Mouse (Mus musculus) lung, embryonic 16.5 days (tissue): ENCODE data around the gene Bphl. TPM values are rescaled to one million over a fixed set of nuclear protein-coding genes. Genes with fewer than 3 reads are reported as not detected.
"Not testable (repeated sequence)": the region's sequence is repeated elsewhere in the genome, so short reads cannot be mapped to it uniquely, and the experiment has no call there.

Source experiments
- ATAC-seq: fragments of 200-750 bp; cut with Nextera tagmentation; 2 replicates; pipeline ENCODE4 v1.8.0; 2017; ENCODE audit warnings: low read depth, mild to moderate bottlenecking, moderate library complexity
- H3K27ac ChIP-seq: fragments of 300-500 bp; sonication (generic); 2 replicates; pipeline ENCODE4 v1.5.1; 2014; ENCODE audit warnings: mild to moderate bottlenecking, control low read depth, low read length
- H3K27me3 ChIP-seq: fragments of 300-500 bp; sonication (generic); 2 replicates; pipeline ENCODE4 v1.6.1; 2014; ENCODE audit warnings: low read depth, low read length, mixed read lengths; ENCODE audit not compliant: control insufficient read depth, insufficient read depth
- H3K36me3 ChIP-seq: fragments of 300-500 bp; sonication (generic); 2 replicates; pipeline ENCODE4 v1.6.1; 2014; ENCODE audit warnings: low read length; ENCODE audit not compliant: control insufficient read depth, insufficient read depth
- H3K4me1 ChIP-seq: fragments of 300-500 bp; sonication (generic); replicated peaks from 2 replicates; pipeline ENCODE4 v1.6.1; 2014; ENCODE audit warnings: low read length, mixed read lengths; ENCODE audit not compliant: control insufficient read depth, insufficient read depth
- H3K4me2 ChIP-seq: fragments of 300-500 bp; sonication (generic); 2 replicates; pipeline ENCODE4 v1.6.1; 2014; ENCODE audit warnings: low read depth, low read length, control low read depth
- H3K4me3 ChIP-seq: fragments of 300-500 bp; sonication (generic); 2 replicates; pipeline ENCODE4 v1.5.1; 2014; ENCODE audit warnings: mild to moderate bottlenecking, low read length, control low read depth
- H3K9ac ChIP-seq: fragments of 300-500 bp; sonication (generic); 2 replicates; pipeline ENCODE4 v1.6.1; 2014; ENCODE audit warnings: low read length, control low read depth
- H3K9me3 ChIP-seq: fragments of 300-500 bp; sonication (generic); 2 replicates; pipeline ENCODE4 v1.6.1; 2016; ENCODE audit warnings: low read length; ENCODE audit not compliant: control insufficient read depth
- WGBS: fragments of 180-500 bp; shearing (Covaris S2); extraction: QIAGEN DNeasy Blood & Tissue Kit; methylation state at CpG from one replicate; pipeline ENCODE4 v1.1.7; 2014; 5-methylcytosine and 5-hydroxymethylcytosine counted together
- polyA plus RNA-seq: library from polyadenylated mRNA; unstranded; fragments of >200 nt; fragmentation: Nextera tagmentation; extraction: Ambion mirVana; gene quantifications from 2 replicates; pipeline ENCODE4 v1.2.1, GENCODE M21; 2015

The Bphl gene
- polyA plus RNA-seq, 1 experiment from 2014 or later, result 70.6 TPM

- 32% methylated on average over 16 of the region's 16 CpGs for WGBS
- Histone ChIP-seq H3K27ac (no peak overlapping the region), H3K4me3 (peak overlapping the region; percentile 75), H3K4me2 (peak overlapping the region; percentile 74), H3K9ac (peak overlapping the region; percentile 85), H3K27me3 (no peaks in the 10 kb centered on the region), H3K4me1 (peaks cover 14% of the 10 kb centered on the region), H3K36me3 (peaks cover under 1% of the 10 kb centered on the region), H3K9me3 (no peaks in the 10 kb centered on the region)
- 0 out of 2 replicates have a peak, but pooled peaks have one; percentile 8 for ATAC-seq
Measured at GRCm38 (mm10) chr13:34078500-34079280, 41.3 kb downstream of the Bphl start.

- no peak overlapping the region for H3K9ac ChIP-seq
- ATAC-seq, result no peak
- H3K9me3 ChIP-seq, result no peaks in the 10 kb centered on the region
- no peak overlapping the region for H3K27ac ChIP-seq
- H3K4me1 ChIP-seq, result peaks cover 20% of the 10 kb centered on the region
- 70% methylated on average over 3 of the region's 3 CpGs for WGBS
- no peaks in the 10 kb centered on the region; the same call in none of the 2 replicates for H3K36me3 ChIP-seq
- H3K4me2 ChIP-seq, result no peak overlapping the region
- H3K4me3 ChIP-seq, result no peak overlapping the region
- no peaks in the 10 kb centered on the region for H3K27me3 ChIP-seq
Measured at GRCm38 (mm10) chr13:34079801-34080200, 42.4 kb downstream of the Bphl start.

DNA sequence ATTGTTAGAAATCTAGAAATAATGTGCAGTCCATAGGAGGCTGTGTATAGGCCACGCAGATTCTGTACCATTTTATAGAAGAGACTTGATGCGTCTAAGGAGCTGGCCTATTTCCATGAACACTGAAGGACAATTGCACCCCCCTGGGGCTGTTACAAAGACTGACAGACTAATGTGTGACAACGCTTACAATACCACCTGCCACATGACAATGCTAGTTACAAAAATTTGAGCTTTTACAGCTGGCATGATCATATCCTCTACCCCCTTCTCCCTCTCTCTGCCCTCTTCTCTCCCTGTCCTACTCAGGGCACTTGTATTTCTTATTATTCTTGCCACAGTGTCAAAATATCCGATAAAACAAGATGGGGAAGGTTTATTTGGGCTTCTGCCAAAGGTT lies 44.5 kb downstream of the Bphl start:
- H3K4me3 ChIP-seq, result no peak overlapping the region
- 72% methylated on average over 4 of the region's 4 CpGs for WGBS
- no peak overlapping the region for H3K4me2 ChIP-seq
- no peak overlapping the region for H3K27ac ChIP-seq
- no peaks in the 10 kb centered on the region for H3K36me3 ChIP-seq
- H3K9ac ChIP-seq, result no peak overlapping the region
- H3K27me3 ChIP-seq, result no peaks in the 10 kb centered on the region
- H3K4me1 ChIP-seq, result peaks cover 15% of the 10 kb centered on the region
- ATAC-seq, result no peak
- no peaks in the 10 kb centered on the region for H3K9me3 ChIP-seq

DNA sequence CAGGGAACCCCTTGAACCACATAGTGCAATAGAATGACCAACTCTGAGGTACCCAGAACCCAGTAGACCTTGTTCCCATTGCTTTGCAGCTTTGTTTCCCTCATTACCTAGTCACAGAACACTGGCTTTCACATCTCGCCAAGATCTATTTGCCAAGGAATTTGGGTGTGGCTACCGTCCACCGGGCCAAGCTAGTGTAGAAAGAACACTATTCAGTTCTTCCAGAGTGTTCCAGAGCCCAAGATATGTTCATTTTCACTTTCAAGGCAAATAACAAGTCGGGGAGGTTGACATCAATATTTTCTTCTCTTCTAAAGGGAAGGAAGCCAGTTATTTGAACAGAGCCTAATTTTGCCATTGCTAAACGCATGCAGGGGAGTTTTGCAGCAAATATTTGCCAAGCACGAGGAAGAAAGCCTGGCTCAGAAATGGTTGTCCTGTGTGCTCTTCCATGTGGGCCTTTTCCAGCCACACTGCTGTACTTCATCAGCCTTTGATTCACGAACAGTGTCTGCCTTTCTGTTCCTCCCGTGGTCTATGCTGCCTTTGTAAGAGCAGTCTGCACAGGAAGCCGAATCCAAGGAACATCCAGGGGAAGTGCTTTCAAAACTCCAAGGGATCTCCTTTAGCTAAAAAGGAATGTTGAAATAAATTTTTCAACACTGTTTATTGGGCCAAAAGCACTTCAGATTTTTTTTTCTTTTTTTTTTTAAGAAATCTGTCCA lies 46.8 kb downstream of the Bphl start:
- H3K36me3 ChIP-seq, result no peaks in the 10 kb centered on the region
- peak overlapping the region; percentile 64 for H3K27ac ChIP-seq
- no peaks in the 10 kb centered on the region for H3K27me3 ChIP-seq
- no peak overlapping the region for H3K9ac ChIP-seq
- no peaks in the 10 kb centered on the region for H3K9me3 ChIP-seq
- no peak overlapping the region for H3K4me3 ChIP-seq
- ATAC-seq, result no peak
- H3K4me2 ChIP-seq, result no peak overlapping the region
- H3K4me1 ChIP-seq, result peaks cover 9% of the 10 kb centered on the region
- 36% methylated on average over 9 of the region's 9 CpGs for WGBS

DNA sequence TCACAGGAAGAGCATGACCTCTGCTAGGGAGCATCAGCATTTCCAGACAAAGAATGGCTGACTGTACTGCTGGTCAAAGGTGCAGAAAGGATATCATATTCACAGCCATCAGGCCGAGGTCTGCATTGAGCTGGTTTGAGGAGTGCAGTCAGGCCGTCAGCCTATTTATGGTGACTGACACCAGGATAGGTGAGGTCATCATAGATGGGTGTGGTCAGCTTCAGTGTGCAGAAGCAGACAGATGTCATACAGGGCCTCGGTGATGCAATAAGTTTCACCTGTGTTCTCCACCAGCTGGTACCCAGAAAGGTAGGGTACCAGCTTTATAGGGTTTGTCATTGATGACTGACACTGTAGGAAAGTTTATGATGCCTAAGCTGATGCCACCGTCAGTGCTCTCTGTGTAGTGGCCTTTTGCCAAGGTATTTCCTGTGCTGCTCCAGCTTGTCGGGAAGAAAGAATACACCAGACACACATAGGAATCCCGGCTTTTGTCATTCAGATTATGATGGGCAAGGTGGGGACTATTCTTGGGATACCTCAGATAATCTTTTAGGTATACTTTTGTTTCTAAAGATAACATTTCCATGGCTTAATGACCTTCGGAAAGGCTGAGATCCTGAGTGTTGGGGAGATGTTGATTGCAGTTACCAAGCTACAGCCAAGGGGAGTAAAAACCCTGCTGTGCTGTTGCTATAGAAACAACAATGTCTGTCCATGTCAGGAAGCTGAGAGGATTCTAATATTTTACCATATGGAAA lies 49.8 kb downstream of the Bphl start:
- Histone ChIP-seq H3K9ac (no peak overlapping the region), H3K4me2 (no peak overlapping the region), H3K27me3 (no peaks in the 10 kb centered on the region), H3K4me1 (peaks cover 9% of the 10 kb centered on the region), H3K4me3 (no peak overlapping the region), H3K27ac (peak overlapping the region; percentile 30; the same call in 1 of the 2 replicates), H3K9me3 (no peaks in the 10 kb centered on the region), H3K36me3 (no peaks in the 10 kb centered on the region)
- no peak; the same call in 1 of the 2 replicates for ATAC-seq
- WGBS, result 44% methylated on average over 7 of the region's 7 CpGs

- 41% methylated on average over 5 of the region's 5 CpGs for WGBS
- H3K9me3 ChIP-seq, H3K4me3 ChIP-seq, H3K36me3 ChIP-seq, H3K4me1 ChIP-seq, H3K27ac ChIP-seq, H3K9ac ChIP-seq, H3K4me2 ChIP-seq, ATAC-seq, H3K27me3 ChIP-seq: not testable (repeated sequence)
Measured at GRCm38 (mm10) chr13:34088201-34088649, 50.8 kb downstream of the Bphl start.

- Histone ChIP-seq H3K4me2 (no peak overlapping the region), H3K27me3 (no peaks in the 10 kb centered on the region), H3K4me3 (no peak overlapping the region), H3K9me3 (no peaks in the 10 kb centered on the region), H3K27ac (peak overlapping the region; percentile 35), H3K9ac (no peak overlapping the region), H3K36me3 (no peaks in the 10 kb centered on the region), H3K4me1 (peaks cover 7% of the 10 kb centered on the region)
- ATAC-seq, result peak; percentile 61; the same call in 1 of the 2 replicates
- 41% methylated on average over 7 of the region's 7 CpGs for WGBS
Measured at GRCm38 (mm10) chr13:34088871-34089288, 51.5 kb downstream of the Bphl start.

DNA sequence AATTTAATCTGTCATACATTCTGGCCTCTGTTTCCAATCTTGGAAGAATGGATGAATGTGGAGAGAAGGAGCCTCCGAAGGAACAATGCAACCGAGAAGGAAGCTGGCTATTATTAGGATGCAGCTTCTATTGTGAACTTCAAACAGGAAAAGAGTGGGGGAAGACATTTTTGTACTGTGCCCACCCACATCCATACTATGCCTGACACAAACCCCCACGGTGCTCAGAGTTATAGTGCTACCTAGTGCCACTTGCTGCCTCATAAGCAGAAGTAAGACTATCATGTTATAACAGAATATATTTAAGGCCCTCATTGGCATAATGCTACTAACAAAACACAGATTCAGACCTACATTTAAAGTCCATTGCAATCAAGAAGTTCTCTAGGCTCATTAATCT lies 52.0 kb downstream of the Bphl start:
- peak; percentile 71 for ATAC-seq
- Histone ChIP-seq H3K27ac (peak overlapping the region; percentile 35; the same call in 1 of the 2 replicates), H3K36me3 (no peaks in the 10 kb centered on the region), H3K9ac (no peak overlapping the region), H3K4me1 (0 out of 2 replicates have a peak, but pooled peaks cover 3% of the 10 kb centered on the region), H3K4me2 (no peak overlapping the region), H3K27me3 (no peaks in the 10 kb centered on the region), H3K9me3 (no peaks in the 10 kb centered on the region), H3K4me3 (no peak overlapping the region)
- WGBS, result 51% methylated on average over 3 of the region's 3 CpGs
